Mouse (Mus musculus) spleen, adult 2 months (tissue): ENCODE results near the gene Zfp638.

Experiments
- CTCF ChIP-seq: fragments of 200-500 bp; IDR thresholded peaks from 2 replicates; pipeline ENCODE4 v1.5.1; 2011; ENCODE audit warnings: mild to moderate bottlenecking, inconsistent platforms; ENCODE audit not compliant: insufficient read depth, insufficient read length, insufficient replicate concordance; ENCODE audit errors: extremely low read depth
- POLR2A ChIP-seq: fragments of 200-500 bp; IDR thresholded peaks from 2 replicates; pipeline ENCODE4 v1.6.1; 2011; ENCODE audit warnings: low read depth, low read length, inconsistent platforms

GRCm38 (mm10) chr6:83838046-83838445, 28.9 kb upstream of the Zfp638 start:
- TF ChIP-seq CTCF: no peak
- no peak for TF ChIP-seq POLR2A
